Mouse (Mus musculus): Measurements from ENCODE around the gene Chchd3. TPM values are rescaled to one million over a fixed set of nuclear protein-coding genes. Genes with fewer than 3 reads are reported as not detected.
A peak's percentile ranks its signal among the peaks of the same experiment; 100 is the strongest.

Chchd3 gene
- polyA plus RNA-seq, 1 experiment from 2014 or later: 138 TPM

- no peaks in the 10 kb centered on the region for H3K9me3 ChIP-seq (replicated peaks)
Observed at GRCm38 (mm10) chr6:32955481-32955880, 104.6 kb downstream of the Chchd3 start.

DNA sequence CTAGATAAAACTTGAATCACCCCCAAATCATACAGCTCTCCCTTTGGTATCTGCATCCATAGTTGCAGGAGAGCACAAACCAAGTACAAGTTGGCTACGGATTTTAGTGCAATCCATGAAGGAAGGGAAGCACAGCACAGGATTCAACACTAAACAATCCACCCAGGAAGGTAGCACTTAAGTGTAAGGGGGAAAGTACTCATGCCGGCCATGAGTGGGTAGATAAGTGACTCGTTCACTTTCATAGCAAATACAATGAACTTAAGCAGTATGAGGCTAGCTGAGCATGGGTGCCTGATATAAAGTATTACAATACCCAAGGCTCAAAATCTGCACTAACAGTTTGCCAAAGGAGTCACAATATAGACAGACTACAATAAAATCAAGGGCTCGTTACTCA lies 109.1 kb downstream of the Chchd3 start:
- Histone ChIP-seq H3K9ac (no peak overlapping the region), H3K4me1 (peaks cover 13% of the 10 kb centered on the region), H3K27me3 (no peaks in the 10 kb centered on the region), H3K9me3 (replicated peaks) (no peaks in the 10 kb centered on the region), H3K4me3 (no peak overlapping the region), H3K36me3 (ENCODE audit: poor library complexity, severe bottlenecking) (no peaks in the 10 kb centered on the region), H3K27ac (no peak overlapping the region), H3K4me2 (no peak overlapping the region)
- WGBS: 68% methylated on average over 4 of the region's 4 CpGs
- ATAC-seq: no peak

More at GRCm38 (mm10) chr6:32955481-32955880, 104.6 kb downstream of the Chchd3 start:
- H3K27me3 ChIP-seq: no peaks in the 10 kb centered on the region
- ATAC-seq: no peak
- no peak overlapping the region for H3K9ac ChIP-seq
- H3K4me2 ChIP-seq: no peak overlapping the region
- 61% methylated on average over 3 of the region's 3 CpGs for WGBS
- no peak overlapping the region for H3K27ac ChIP-seq
- no peak overlapping the region for H3K4me3 ChIP-seq
- peaks cover 10% of the 10 kb centered on the region for H3K4me1 ChIP-seq
- H3K36me3 ChIP-seq (ENCODE audit: poor library complexity, severe bottlenecking): no peaks in the 10 kb centered on the region

- H3K36me3 ChIP-seq (ENCODE audit: poor library complexity, severe bottlenecking): no peaks in the 10 kb centered on the region
- ATAC-seq: no peak
- no peak overlapping the region for H3K27ac ChIP-seq
- H3K27me3 ChIP-seq: no peaks in the 10 kb centered on the region
- H3K9ac ChIP-seq: no peak overlapping the region
- WGBS: 64% methylated on average over 3 of the region's 3 CpGs
- H3K4me1 ChIP-seq: peaks cover 8% of the 10 kb centered on the region; the same call in 1 of the 2 replicates
- no peak overlapping the region for H3K4me2 ChIP-seq
- H3K4me3 ChIP-seq: no peak overlapping the region
- no peaks in the 10 kb centered on the region for H3K9me3 ChIP-seq (replicated peaks)
Observed at GRCm38 (mm10) chr6:32949702-32950101, 110.4 kb downstream of the Chchd3 start.

DNA sequence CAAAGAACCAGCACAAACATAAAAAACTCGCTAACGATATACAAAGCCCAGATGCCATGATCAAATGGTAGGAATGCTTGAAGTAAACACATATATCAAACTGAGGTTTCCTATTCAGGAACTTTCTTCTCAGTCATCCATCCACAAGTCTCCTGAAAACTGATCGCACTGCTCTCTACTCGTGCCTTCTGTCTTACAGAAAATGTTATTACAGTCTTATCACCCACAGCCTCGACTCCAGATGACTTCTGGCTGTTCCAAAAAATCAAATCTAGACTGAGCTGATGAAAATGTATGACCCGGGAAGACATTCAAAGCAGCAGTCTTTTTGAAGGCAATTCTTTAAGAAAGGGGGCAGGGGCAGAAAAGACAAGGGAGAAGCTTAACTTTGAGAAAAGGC lies 112.8 kb downstream of the Chchd3 start:
- 68% methylated on average over 6 of the region's 6 CpGs for whole genome bisulfite sequencing

DNA sequence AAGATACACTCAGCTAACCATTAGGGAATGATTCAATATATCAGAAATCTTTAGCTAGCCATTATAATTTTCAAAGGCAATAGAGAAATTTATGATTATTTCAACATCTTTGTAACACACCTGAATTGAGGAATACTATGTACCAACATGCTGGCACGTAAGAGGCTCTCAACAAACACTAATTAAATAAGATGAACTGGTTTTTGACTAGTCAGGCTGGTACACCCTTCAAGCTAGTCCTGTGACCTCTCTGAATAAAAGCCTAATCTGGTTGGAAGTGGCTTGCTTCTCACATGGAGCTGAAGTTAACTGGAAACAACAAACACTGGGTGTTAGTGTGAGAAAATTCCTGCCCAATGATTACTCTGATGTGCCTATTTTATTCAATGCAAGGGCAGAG lies 115.1 kb downstream of the Chchd3 start:
- 74% methylated on average over 1 of the region's 1 CpGs for WGBS

More for the DNA sequence above, 112.8 kb downstream of the Chchd3 start:
- no peak overlapping the region for H3K27ac ChIP-seq
- no peaks in the 10 kb centered on the region for H3K36me3 ChIP-seq (ENCODE audit: poor library complexity, severe bottlenecking)
- H3K9ac ChIP-seq: no peak overlapping the region
- H3K27me3 ChIP-seq: no peaks in the 10 kb centered on the region
- H3K4me1 ChIP-seq: peaks cover 8% of the 10 kb centered on the region; the same call in 1 of the 2 replicates
- H3K4me3 ChIP-seq: no peak overlapping the region
- H3K9me3 ChIP-seq (replicated peaks): no peaks in the 10 kb centered on the region
- H3K4me2 ChIP-seq: no peak overlapping the region
- no peak for ATAC-seq

DNA sequence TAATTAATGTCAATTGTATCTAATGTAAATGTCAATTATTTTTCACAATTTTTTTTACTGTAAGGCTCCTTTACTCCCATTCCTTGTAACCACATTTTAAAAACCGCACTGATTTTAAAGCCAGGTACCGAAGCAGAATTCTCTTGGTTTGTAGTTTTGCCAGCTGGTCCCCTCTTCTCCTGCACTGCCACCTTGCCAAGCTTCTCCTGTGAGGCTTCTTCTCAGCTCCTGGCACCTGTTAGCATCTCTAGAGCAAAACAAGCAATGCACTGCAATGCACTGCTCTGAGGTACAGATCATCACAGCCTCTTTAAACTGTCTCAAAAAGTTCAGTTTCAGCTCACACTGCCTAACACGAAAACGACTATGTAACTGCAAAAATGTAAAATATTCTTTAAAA lies 116.4 kb downstream of the Chchd3 start:
- whole genome bisulfite sequencing: 95% methylated on average over 4 of the region's 4 CpGs
- Histone ChIP-seq H3K4me3 (no peak overlapping the region), H3K4me2 (no peak overlapping the region), H3K36me3 (ENCODE audit: poor library complexity, severe bottlenecking) (no peaks in the 10 kb centered on the region), H3K4me1 (0 out of 2 replicates have a peak, but pooled peaks cover 3% of the 10 kb centered on the region), H3K9me3 (replicated peaks) (no peaks in the 10 kb centered on the region), H3K9ac (no peak overlapping the region), H3K27me3 (0 out of 2 replicates have a peak, but pooled peaks cover 3% of the 10 kb centered on the region), H3K27ac (no peak overlapping the region)
- ATAC-seq: no peak

More for the DNA sequence above, 115.1 kb downstream of the Chchd3 start:
- H3K4me1 ChIP-seq: peaks cover 7% of the 10 kb centered on the region; the same call in 1 of the 2 replicates
- H3K27me3 ChIP-seq: 0 out of 2 replicates have a peak, but pooled peaks cover 3% of the 10 kb centered on the region
- no peak overlapping the region for H3K9ac ChIP-seq
- no peak overlapping the region for H3K4me2 ChIP-seq
- H3K4me3 ChIP-seq: no peak overlapping the region
- no peaks in the 10 kb centered on the region for H3K9me3 ChIP-seq (replicated peaks)
- H3K27ac ChIP-seq: no peak overlapping the region
- no peaks in the 10 kb centered on the region for H3K36me3 ChIP-seq (ENCODE audit: poor library complexity, severe bottlenecking)
- no peak for ATAC-seq

DNA sequence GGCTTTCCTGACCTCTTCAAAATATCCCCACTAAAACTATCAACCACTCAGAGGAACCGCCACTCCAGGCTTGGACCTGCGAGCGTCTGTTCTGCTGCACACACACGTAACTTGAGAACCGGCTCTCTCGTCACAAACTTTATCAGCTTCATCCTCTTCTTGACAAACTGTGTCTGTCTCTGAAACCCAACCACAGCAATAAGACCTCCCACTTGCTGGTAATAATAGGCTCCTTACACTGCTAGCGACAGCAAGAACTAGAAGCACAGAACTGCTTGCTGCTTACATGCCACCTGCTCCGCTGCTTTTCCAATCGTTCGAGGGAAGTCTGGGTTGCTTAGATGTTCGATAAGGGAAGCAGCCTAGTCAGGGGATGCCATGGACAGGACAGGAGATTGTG lies 119.8 kb downstream of the Chchd3 start:
- peaks cover 14% of the 10 kb centered on the region for H3K4me1 ChIP-seq
- H3K36me3 ChIP-seq (ENCODE audit: poor library complexity, severe bottlenecking): no peaks in the 10 kb centered on the region
- WGBS: 75% methylated on average over 11 of the region's 11 CpGs
- H3K4me2 ChIP-seq: no peak overlapping the region
- peaks cover 17% of the 10 kb centered on the region for H3K27me3 ChIP-seq
- no peak for ATAC-seq
- no peak overlapping the region for H3K27ac ChIP-seq
- H3K9ac ChIP-seq: no peak overlapping the region
- H3K9me3 ChIP-seq (replicated peaks): no peaks in the 10 kb centered on the region
- H3K4me3 ChIP-seq: no peak overlapping the region

- H3K4me3 ChIP-seq: no peak overlapping the region
- no peak overlapping the region for H3K4me2 ChIP-seq
- H3K9me3 ChIP-seq (replicated peaks): no peaks in the 10 kb centered on the region
- 86% methylated on average over 1 of the region's 1 CpGs for WGBS
- H3K9ac ChIP-seq: no peak overlapping the region
- H3K27me3 ChIP-seq: peaks cover 17% of the 10 kb centered on the region
- ATAC-seq: no peak
- no peak overlapping the region for H3K27ac ChIP-seq
- no peaks in the 10 kb centered on the region for H3K36me3 ChIP-seq (ENCODE audit: poor library complexity, severe bottlenecking)
- H3K4me1 ChIP-seq: peaks cover 14% of the 10 kb centered on the region
Observed at GRCm38 (mm10) chr6:32937643-32938042, 122.4 kb downstream of the Chchd3 start.

GRCm38 (mm10) chr6:32936794-32937193 lies 123.3 kb downstream of the Chchd3 start:
- 0 out of 2 replicates have a peak, but pooled peaks have one; percentile 41 for ATAC-seq
- H3K27me3 ChIP-seq: peaks cover 17% of the 10 kb centered on the region

DNA sequence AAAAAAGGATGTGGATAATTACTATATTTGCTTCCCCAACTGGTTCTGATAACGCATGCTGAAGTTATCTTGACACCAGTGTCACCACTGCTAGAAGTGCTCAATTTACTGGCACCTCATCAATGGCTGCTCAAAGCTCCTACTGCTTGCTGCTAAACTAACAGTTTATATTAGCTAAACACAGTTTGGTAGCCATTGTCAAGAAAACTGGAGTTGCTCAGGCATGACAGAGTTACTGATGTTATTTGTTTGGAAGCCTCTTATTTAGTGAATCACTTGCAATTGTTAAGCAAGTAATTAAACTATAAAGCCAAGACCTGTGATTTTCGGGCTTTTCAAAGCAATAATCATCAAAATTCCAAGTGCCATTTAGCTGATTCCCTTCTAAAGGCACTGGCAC lies 123.7 kb downstream of the Chchd3 start:
- no peak overlapping the region for H3K4me3 ChIP-seq
- H3K27me3 ChIP-seq: peaks cover 17% of the 10 kb centered on the region

More at GRCm38 (mm10) chr6:32936794-32937193, 123.3 kb downstream of the Chchd3 start:
- Histone ChIP-seq H3K9ac (no peak overlapping the region), H3K27ac (no peak overlapping the region), H3K36me3 (ENCODE audit: poor library complexity, severe bottlenecking) (no peaks in the 10 kb centered on the region), H3K4me2 (no peak overlapping the region), H3K4me3 (no peak overlapping the region), H3K4me1 (peaks cover 14% of the 10 kb centered on the region), H3K9me3 (replicated peaks) (no peaks in the 10 kb centered on the region)
- WGBS: 14% methylated on average over 3 of the region's 3 CpGs

GRCm38 (mm10) chr6:32935576-32935975 lies 124.5 kb downstream of the Chchd3 start:
- H3K27me3 ChIP-seq: peaks cover 16% of the 10 kb centered on the region
- H3K9ac ChIP-seq: no peak overlapping the region
- no peak for ATAC-seq
- peaks cover 19% of the 10 kb centered on the region for H3K4me1 ChIP-seq
- 75% methylated on average over 5 of the region's 5 CpGs for WGBS
- H3K4me3 ChIP-seq: no peak overlapping the region
- H3K27ac ChIP-seq: no peak overlapping the region
- no peak overlapping the region for H3K4me2 ChIP-seq
- H3K9me3 ChIP-seq (replicated peaks): no peaks in the 10 kb centered on the region
- no peaks in the 10 kb centered on the region for H3K36me3 ChIP-seq (ENCODE audit: poor library complexity, severe bottlenecking)

More for the DNA sequence above, 123.7 kb downstream of the Chchd3 start:
- no peaks in the 10 kb centered on the region for H3K9me3 ChIP-seq (replicated peaks)
- 5% methylated on average over 2 of the region's 2 CpGs for WGBS
- ATAC-seq: peak; percentile 55; the same call in 1 of the 2 replicates
- H3K27ac ChIP-seq: no peak overlapping the region
- H3K4me1 ChIP-seq: peaks cover 15% of the 10 kb centered on the region
- H3K36me3 ChIP-seq (ENCODE audit: poor library complexity, severe bottlenecking): no peaks in the 10 kb centered on the region
- no peak overlapping the region for H3K9ac ChIP-seq
- no peak overlapping the region for H3K4me2 ChIP-seq

GRCm38 (mm10) chr6:32931106-32931770 lies 128.8 kb downstream of the Chchd3 start:
- peak; percentile 55; the same call in 1 of the 2 replicates for ATAC-seq
- Histone ChIP-seq H3K4me3 (no peak overlapping the region), H3K9me3 (replicated peaks) (no peaks in the 10 kb centered on the region), H3K36me3 (ENCODE audit: poor library complexity, severe bottlenecking) (no peaks in the 10 kb centered on the region), H3K27ac (no peak overlapping the region), H3K4me1 (peaks cover 13% of the 10 kb centered on the region), H3K9ac (no peak overlapping the region), H3K4me2 (no peak overlapping the region), H3K27me3 (peaks cover 7% of the 10 kb centered on the region)
- 16% methylated on average over 11 of the region's 11 CpGs for WGBS
